Mouse (Mus musculus): ENCODE data around the gene Zfp330. TPM values are rescaled to one million over a fixed set of nuclear protein-coding genes. Genes with fewer than 3 reads are reported as not detected.

Gene Zfp330
- polyA plus RNA-seq, 1 experiment from 2014 or later = 40.4 TPM

Other genes with a start within 250 kb of the Zfp330 start
- 0.64 and 0.69 TPM in 2 replicates for gene Rnf150, start 89.2 kb upstream of the Zfp330 start, polyA plus RNA-seq (2015; fragmentation: Nextera tagmentation; extraction: Ambion mirVana)